Mouse (Mus musculus): ENCODE data around the gene Naa80. TPM values are rescaled to one million over a fixed set of nuclear protein-coding genes. Genes with fewer than 3 reads are reported as not detected.

Gene Naa80
- total RNA-seq, 2 experiments from 2014 or later: 12.1 to 15.7 TPM

DNA sequence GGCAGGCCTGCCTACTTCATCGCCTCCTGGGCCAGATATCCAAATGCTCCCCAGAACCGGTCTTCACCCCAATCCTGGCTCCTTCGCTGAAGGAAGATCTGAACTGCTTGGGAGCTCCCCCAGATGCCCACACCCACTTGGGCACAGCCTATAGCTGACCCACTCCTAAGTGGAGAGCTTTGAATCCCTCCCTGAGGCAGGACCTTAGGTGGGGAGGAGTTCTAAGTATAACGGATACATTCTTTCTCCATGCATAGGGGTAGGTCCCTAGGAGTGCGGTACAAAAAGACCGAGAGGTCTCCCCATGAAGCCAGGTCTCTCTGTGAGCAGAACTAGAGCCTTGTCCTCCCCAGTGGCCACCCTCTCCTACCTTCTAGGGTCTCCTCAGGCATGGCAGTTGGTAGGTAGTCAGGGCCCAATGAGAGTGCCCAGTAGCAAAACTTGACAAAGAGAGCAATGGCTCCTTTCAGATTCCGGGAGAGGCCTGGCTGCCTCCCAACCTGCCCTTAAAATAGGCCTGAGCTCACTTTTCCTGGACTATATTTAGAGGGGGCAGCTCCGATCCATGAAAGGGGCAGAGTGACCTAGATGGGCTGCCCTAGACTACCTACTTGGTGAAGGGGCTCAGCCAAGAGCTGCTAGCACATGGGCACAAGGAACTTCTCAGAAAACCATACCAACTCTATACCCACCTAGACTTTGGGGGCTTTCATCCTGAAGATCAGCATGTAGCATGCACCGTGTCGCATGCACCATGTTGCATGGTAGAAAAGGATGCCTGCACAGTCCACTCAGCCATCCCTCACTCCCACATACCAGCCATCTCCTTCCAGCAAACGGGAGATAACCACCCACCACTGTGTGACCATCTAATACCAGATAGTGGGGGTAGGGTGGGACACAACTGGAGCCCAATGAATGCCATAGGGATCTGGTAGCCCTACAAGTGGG lies 18.2 kb downstream of the Naa80 start:
- peak; percentile 65 for DNase-seq

- no peak for DNase-seq
These were observed 19.7 kb downstream of the Naa80 start for GRCm38 (mm10) chr9:107598385-107598784.

GRCm38 (mm10) chr9:107599433-107599832 lies 20.7 kb downstream of the Naa80 start:
- no peak for DNase-seq

- DNase-seq: no peak
These were observed 21.2 kb downstream of the Naa80 start for GRCm38 (mm10) chr9:107599842-107600241.

DNA sequence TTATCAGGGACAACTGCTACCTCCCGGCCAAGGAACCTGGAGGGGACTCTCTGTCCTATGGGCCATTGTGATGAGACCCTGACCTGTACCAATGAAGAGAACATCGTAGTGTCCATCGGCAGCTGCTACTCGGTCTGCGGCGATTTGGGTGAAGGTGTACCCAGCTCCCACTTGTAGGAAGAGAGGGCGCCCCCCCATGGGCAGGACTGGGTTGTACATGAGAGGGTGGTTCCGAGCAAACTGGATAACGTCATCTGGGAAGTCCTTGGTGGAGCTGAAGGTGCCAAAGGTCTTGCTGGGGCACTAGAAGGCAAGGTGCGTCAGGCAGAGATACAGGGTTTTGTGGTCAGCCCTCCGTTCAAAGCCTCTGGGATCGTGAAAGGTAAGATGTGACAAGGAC lies 22.1 kb downstream of the Naa80 start:
- DNase-seq: no peak

GRCm38 (mm10) chr9:107601275-107601674 lies 22.6 kb downstream of the Naa80 start:
- DNase-seq: no peak

DNA sequence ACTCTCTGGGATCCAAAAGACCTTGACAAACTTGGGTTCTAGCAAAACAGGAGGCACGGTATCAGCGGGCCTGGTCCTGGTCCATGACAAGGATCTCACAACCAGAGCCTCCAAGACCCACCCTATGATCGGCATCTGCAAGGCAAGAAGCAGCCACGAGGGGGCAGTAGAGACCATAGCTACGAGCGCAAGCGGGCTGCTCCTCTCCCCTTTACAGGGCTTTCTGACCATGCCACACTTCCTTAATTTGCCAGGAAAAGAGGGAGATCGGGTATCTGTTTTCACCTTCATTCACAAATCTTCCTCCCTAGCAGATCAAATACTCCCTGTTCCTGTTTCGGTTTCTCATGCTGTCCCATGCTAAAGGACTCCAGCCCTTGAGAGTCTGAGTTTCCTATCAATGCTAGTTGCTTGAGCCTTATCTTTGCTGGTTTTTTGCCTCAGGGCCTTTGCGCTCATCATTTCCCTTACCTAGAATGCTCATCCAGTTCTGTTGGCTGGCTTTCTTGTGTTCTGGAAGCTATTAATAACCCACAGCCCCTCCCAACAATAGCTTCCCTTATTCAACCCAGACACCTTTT lies 23.5 kb downstream of the Naa80 start:
- peak; percentile 99 for DNase-seq

GRCm38 (mm10) chr9:107603251-107603650 lies 24.6 kb downstream of the Naa80 start:
- DNase-seq: no peak

GRCm38 (mm10) chr9:107605041-107605661 lies 26.5 kb downstream of the Naa80 start:
- no peak for DNase-seq

- no peak for DNase-seq
These were observed 27.9 kb downstream of the Naa80 start for GRCm38 (mm10) chr9:107606591-107606990.

- DNase-seq: no peak
These were observed 28.3 kb downstream of the Naa80 start for GRCm38 (mm10) chr9:107607036-107607435.

- DNase-seq: no peak
These were observed 29.1 kb downstream of the Naa80 start for GRCm38 (mm10) chr9:107607653-107608245.

DNA sequence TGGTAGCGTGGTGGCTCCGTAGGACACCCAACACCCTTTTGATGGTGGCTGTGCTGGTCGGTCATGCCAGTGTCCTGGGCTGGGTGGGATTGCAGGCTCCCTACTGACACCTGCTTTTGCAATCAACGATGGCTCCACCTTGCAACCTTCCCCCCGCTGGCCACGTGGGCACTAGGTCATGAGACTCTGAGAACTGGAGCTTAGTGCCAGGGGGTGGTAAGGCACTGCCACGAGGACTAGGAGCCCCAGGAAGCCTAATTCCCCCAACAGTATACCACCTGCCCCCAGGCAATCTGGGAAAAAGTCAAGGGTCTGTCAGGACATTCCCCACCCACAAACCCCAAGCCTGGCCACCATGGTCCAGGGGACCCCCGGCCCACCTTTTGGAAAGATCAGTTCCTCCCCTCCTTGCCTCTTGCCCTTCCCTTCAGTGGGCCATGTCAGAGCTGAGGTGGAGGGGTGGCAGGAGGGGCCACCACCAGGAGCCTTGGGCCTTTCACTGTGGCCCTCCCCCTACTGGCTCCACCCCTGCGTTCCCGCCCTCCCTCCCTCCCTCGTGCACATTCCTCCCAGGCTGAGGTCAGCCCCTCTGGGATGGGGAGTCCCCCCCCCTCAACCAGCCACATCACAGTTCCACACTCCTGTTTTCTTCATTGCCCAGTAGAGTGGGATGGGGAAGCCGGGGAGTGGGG lies 30.2 kb downstream of the Naa80 start, which contains the start of gene Sema3b:
Sema3b (minus strand) TSS at position 489 of the 692 bp plus-strand sequence.
- peak; percentile 45 for DNase-seq

DNA sequence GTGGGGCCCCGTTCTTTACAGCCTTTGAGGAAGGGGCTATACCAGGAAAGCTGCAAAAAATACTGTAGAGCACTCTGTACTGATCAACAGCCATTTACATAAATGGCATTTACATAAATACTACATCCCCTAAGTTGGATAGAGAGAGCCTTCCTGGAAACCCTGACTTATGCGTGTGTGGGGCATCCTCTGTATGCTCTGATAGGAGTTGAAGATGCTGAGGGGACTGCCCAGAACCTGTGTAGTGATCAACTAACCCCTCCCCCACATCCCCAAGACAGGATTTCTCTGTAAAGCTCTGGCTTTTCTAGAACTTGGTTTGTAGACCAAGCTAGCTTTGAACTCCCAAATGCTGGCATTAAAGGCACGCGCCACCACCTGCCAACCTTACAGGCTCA lies 30.7 kb downstream of the Naa80 start:
- no peak for DNase-seq

- DNase-seq: no peak
These were observed 32.9 kb downstream of the Naa80 start for GRCm38 (mm10) chr9:107611456-107612190.

DNA sequence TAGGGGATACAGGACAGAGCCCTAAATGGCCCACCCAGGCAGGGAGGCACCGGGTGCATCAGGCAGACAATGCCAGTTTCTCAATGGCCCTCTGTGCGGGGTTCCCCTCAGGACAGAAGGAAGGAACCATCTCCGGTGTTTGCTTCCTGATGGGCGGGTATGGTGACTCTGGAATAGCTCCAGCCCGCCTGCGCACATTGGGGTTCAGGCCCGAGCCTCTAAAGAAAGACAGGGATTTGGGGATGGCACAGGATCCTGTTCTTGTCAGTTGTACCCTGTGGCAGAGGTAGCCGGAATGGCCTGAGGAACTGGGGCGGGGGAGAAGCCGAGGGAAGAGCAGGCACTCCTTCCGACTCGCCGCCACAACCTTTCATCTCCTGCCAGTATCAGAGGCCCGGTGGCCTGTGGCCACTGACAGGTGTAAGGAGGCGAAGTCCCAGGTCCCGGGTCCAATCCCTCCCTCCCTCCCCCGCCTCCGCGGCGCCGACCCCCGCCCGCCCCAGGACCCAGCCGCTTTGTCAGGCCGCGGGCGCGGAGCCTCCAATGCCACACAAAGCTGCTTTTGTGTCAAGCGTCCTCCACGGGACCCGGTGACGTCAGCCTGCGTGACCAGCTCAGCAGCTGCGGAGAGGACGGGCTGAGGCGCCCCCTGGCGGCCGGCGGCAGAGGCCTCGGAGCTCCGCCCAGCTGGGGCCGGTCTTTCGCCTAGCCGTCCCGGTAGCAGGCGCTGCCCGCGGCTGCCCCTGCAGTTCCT lies 33.7 kb downstream of the Naa80 start:
- DNase-seq: peak; percentile 100

GRCm38 (mm10) chr9:107612945-107613569 lies 34.4 kb downstream of the Naa80 start:
- no peak for DNase-seq

GRCm38 (mm10) chr9:107615035-107615434 lies 36.3 kb downstream of the Naa80 start:
- DNase-seq: no peak

DNA sequence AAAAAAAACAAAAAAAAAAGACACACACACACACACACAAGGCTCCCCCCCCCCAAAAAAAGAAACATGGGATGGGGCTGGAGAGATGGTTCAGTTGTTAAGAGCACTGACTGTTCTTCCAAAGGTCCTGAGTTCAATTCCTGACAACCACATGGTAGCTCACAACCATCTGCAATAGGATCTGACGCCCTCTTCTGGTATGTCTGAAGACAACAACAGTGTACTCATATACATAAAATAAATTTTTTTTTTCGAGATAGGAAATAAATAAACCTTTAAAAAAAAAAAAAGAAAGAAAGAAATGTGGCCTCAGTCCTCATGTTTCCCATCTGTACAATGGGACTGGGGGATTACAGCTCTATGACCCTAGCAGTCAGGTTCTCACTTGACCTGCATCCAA lies 38.8 kb downstream of the Naa80 start:
- no peak for DNase-seq

DNA sequence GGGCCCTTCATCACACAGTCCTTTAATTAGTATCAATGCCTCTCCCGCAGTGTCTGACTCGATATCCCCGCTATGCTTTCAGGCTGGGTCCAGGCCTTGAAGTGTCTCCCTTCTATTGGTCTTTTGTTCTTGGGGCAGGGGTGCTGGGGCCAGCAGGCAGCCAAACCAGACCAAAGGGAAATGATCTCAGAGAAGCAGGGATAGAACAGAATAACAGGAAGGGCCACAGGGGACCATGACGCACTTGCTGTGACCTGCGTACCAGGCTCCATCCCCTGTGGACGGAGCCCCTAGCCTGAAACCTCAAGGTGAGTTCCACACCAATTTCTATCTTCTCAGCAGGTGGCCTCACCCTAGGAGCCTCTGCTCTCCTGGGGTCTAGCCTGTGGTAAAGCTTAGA lies 39.4 kb downstream of the Naa80 start:
- no peak for DNase-seq
